Mouse (Mus musculus): ENCODE measurements around the gene Hdac4. TPM values are rescaled to one million over a fixed set of nuclear protein-coding genes. Genes with fewer than 3 reads are reported as not detected.

Hdac4 gene
- polyA plus RNA-seq, 1 experiment from 2014 or later: 16.3 TPM

DNA sequence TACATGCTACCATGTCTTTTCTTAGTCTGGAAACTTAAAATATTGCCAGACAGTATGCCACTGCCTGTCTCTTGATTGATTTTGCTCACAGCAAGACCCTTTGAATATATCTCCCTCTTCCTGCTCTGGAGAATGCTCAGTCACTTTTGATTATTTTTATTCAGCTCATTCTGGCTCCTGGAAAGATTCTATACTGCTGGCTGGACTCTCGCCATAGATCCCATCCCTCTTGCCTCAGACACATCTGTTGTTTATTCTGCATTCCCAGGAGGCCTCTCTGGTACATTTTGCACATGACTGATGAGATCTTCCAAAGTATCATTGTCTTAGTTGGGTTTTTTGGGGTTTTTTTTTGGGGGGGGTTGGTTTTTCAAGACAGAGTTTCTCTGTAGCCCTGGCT lies 45.3 kb downstream of the Hdac4 start:
- H3K4me3 ChIP-seq (ENCODE audit: low read depth, low read length): no peak overlapping the region
- 62% methylated on average over 1 of the region's 1 CpGs for WGBS
- no peaks in the 10 kb centered on the region for H3K27me3 ChIP-seq (replicated peaks; ENCODE audit: insufficient read depth, low read length)
- DNase-seq (ENCODE audit: low spot score): no peak
- no peak overlapping the region for H3K4me2 ChIP-seq (replicated peaks; ENCODE audit: low read depth, low read length)
- no peaks in the 10 kb centered on the region for H3K36me3 ChIP-seq (ENCODE audit: insufficient read depth, low read length)
- TF ChIP-seq EP300 (IDR thresholded peaks at IDR 0.05): no peak
- no peak for TF ChIP-seq CTCF (IDR thresholded peaks at IDR 0.05)
- no peaks in the 10 kb centered on the region for H3K4me1 ChIP-seq (ENCODE audit: insufficient read depth, low read depth, low read length)
- no peaks in the 10 kb centered on the region for H3K9me3 ChIP-seq (ENCODE audit: low read length)
- no peak for ATAC-seq
- H3K9ac ChIP-seq (replicated peaks; ENCODE audit: low read depth): no peak overlapping the region
- H3K27ac ChIP-seq (ENCODE audit: low read length): no peak overlapping the region

DNA sequence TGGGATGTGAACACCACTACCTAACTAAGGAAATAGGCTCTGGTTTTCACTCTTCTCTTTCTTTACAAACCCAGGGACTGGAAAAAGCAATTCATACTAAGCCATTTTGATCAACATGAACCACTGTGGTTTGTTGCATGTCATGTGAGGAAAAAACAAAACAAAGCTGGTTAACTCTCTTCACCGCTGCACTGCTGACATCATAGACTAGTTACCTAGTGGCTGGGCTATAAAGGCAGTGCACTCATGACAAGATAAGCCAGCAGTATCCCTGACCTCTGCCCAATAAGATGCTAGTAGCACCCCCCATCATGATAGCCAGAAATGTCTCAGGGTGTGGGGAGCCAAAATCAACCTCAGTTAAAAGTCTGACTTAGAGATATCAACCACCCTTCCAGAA lies 47.0 kb downstream of the Hdac4 start:
- no peak for ATAC-seq
- TF ChIP-seq EP300 (IDR thresholded peaks at IDR 0.05): no peak
- TF ChIP-seq CTCF (IDR thresholded peaks at IDR 0.05): no peak
- no peak for DNase-seq (ENCODE audit: low spot score)
- H3K9ac ChIP-seq (replicated peaks; ENCODE audit: low read depth): no peak overlapping the region
- H3K36me3 ChIP-seq (ENCODE audit: insufficient read depth, low read length): no peaks in the 10 kb centered on the region
- no peak overlapping the region for H3K4me3 ChIP-seq (ENCODE audit: low read depth, low read length)
- WGBS: 97% methylated on average over 1 of the region's 1 CpGs
- no peak overlapping the region for H3K4me2 ChIP-seq (replicated peaks; ENCODE audit: low read depth, low read length)
- no peaks in the 10 kb centered on the region for H3K4me1 ChIP-seq (ENCODE audit: insufficient read depth, low read depth, low read length)
- no peaks in the 10 kb centered on the region for H3K27me3 ChIP-seq (replicated peaks; ENCODE audit: insufficient read depth, low read length)
- no peaks in the 10 kb centered on the region for H3K9me3 ChIP-seq (ENCODE audit: low read length)
- H3K27ac ChIP-seq (ENCODE audit: low read length): no peak overlapping the region

DNA sequence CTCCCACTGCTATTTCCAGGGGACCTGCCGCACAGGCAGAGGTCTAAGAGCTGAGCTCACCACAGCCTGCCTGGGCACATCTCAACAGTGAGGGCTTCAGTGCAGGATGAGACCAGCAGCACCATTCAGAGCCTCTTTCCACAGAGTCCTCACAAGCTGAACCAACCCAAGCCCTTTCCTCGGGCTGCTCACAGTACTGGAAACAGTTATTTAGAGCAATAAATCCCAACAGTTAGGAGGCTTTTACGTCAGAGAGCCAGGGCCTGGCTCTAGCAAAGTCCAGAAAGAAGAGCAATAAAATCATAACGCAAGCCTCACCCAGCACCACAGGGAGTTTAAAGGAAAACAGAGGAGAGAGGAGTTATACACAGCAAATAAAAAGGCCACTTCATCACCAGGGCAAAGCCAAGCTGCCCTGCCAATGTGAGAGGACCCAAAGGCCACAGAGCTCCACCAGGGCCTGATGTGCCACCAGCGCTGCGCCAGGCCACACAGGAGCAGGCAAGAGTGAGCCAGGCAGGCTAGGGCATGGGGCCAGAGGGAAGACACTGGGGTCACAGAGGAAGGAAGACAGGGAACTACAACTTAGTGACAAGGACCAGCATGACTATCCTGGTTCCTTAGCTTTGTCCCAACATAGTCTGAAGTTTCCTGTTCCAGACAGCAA lies 50.5 kb downstream of the Hdac4 start:
- Histone ChIP-seq H3K4me2 (replicated peaks; ENCODE audit: low read depth, low read length) (no peak overlapping the region), H3K9me3 (ENCODE audit: low read length) (no peaks in the 10 kb centered on the region), H3K27me3 (replicated peaks; ENCODE audit: insufficient read depth, low read length) (no peaks in the 10 kb centered on the region), H3K4me1 (ENCODE audit: insufficient read depth, low read depth, low read length) (no peaks in the 10 kb centered on the region), H3K27ac (ENCODE audit: low read length) (no peak overlapping the region), H3K36me3 (ENCODE audit: insufficient read depth, low read length) (no peaks in the 10 kb centered on the region), H3K9ac (replicated peaks; ENCODE audit: low read depth) (no peak overlapping the region), H3K4me3 (ENCODE audit: low read depth, low read length) (no peak overlapping the region)
- DNase-seq (ENCODE audit: low spot score) (no peak), ATAC-seq (no peak)
- TF ChIP-seq CTCF (IDR thresholded peaks at IDR 0.05) (no peak), EP300 (IDR thresholded peaks at IDR 0.05) (no peak)
- WGBS: 84% methylated on average over 6 of the region's 6 CpGs

DNA sequence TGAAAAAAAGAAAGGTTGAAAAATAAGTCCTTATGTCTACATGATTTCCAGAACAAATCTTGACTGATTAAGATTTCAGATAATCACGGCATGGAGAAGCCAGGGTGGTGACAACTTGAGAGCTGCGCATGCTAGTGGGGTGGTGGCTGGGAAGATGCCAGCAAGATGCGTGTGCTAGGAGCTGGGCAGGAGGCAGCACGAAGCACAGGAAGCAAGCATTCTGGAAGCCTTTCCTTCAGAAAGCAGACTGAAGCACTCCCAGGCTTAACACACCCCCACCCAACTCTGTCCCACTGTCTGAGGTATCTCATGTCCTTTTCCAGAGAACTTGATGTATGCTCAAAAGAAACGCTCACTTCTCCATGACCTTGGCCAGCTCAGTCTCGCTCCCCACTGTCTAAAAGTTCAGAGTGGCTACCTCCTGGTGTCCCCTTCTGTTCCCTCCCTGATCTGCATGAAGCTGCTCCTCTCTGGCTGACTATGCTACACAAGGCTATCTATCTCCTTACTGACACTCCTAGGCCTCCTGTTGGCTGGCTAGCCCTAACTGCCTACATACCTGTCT lies 52.1 kb downstream of the Hdac4 start:
- ATAC-seq (no peak), DNase-seq (ENCODE audit: low spot score) (no peak)
- Histone ChIP-seq H3K27me3 (replicated peaks; ENCODE audit: insufficient read depth, low read length) (no peaks in the 10 kb centered on the region), H3K4me2 (replicated peaks; ENCODE audit: low read depth, low read length) (no peak overlapping the region), H3K27ac (ENCODE audit: low read length) (no peak overlapping the region), H3K9me3 (ENCODE audit: low read length) (no peaks in the 10 kb centered on the region), H3K4me1 (ENCODE audit: insufficient read depth, low read depth, low read length) (no peaks in the 10 kb centered on the region), H3K36me3 (ENCODE audit: insufficient read depth, low read length) (no peaks in the 10 kb centered on the region), H3K4me3 (ENCODE audit: low read depth, low read length) (no peak overlapping the region), H3K9ac (replicated peaks; ENCODE audit: low read depth) (no peak overlapping the region)
- 70% methylated on average over 6 of the region's 6 CpGs for WGBS
- TF ChIP-seq EP300 (IDR thresholded peaks at IDR 0.05): no peak
- TF ChIP-seq CTCF (IDR thresholded peaks at IDR 0.05): no peak

DNA sequence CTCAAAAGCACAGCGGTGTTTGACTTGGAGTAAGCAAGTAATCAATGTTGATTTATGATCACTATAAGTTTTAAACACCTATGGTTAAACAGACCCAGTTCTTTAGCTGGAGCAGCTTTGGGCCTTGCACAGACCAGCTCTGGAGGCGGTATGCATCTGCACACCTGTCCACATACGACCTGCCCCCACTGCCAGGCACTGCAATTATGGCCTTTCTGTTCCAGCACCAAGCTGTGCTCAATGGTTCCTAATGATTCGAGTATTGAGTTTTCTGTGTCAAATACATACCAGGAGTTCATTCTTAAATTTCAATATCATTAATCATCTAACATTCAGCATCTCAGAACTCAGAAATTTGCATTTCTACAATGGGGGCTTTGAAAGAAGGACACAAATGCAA lies 52.7 kb downstream of the Hdac4 start:
- no peak for TF ChIP-seq CTCF (IDR thresholded peaks at IDR 0.05)
- TF ChIP-seq EP300 (IDR thresholded peaks at IDR 0.05): no peak
- 94% methylated on average over 4 of the region's 4 CpGs for WGBS
- Histone ChIP-seq H3K4me1 (ENCODE audit: insufficient read depth, low read depth, low read length) (0 out of 2 replicates have a peak, but pooled peaks cover 3% of the 10 kb centered on the region), H3K27me3 (replicated peaks; ENCODE audit: insufficient read depth, low read length) (no peaks in the 10 kb centered on the region), H3K9me3 (ENCODE audit: low read length) (no peaks in the 10 kb centered on the region), H3K4me2 (replicated peaks; ENCODE audit: low read depth, low read length) (no peak overlapping the region), H3K36me3 (ENCODE audit: insufficient read depth, low read length) (no peaks in the 10 kb centered on the region), H3K27ac (ENCODE audit: low read length) (no peak overlapping the region), H3K4me3 (ENCODE audit: low read depth, low read length) (no peak overlapping the region), H3K9ac (replicated peaks; ENCODE audit: low read depth) (no peak overlapping the region)
- ATAC-seq (no peak), DNase-seq (ENCODE audit: low spot score) (no peak)

- peaks cover 18% of the 10 kb centered on the region; the same call in 1 of the 2 replicates for H3K4me1 ChIP-seq (ENCODE audit: insufficient read depth, low read depth, low read length)
- no peak overlapping the region for H3K4me3 ChIP-seq (ENCODE audit: low read depth, low read length)
- 90% methylated on average over 4 of the region's 4 CpGs for WGBS
- no peak overlapping the region for H3K4me2 ChIP-seq (replicated peaks; ENCODE audit: low read depth, low read length)
- DNase-seq (ENCODE audit: low spot score): no peak
- no peak overlapping the region for H3K9ac ChIP-seq (replicated peaks; ENCODE audit: low read depth)
- H3K27me3 ChIP-seq (replicated peaks; ENCODE audit: insufficient read depth, low read length): no peaks in the 10 kb centered on the region
- no peak overlapping the region for H3K27ac ChIP-seq (ENCODE audit: low read length)
- H3K36me3 ChIP-seq (ENCODE audit: insufficient read depth, low read length): no peaks in the 10 kb centered on the region
- TF ChIP-seq EP300 (IDR thresholded peaks at IDR 0.05) (no peak), CTCF (IDR thresholded peaks at IDR 0.05) (no peak)
- no peaks in the 10 kb centered on the region for H3K9me3 ChIP-seq (ENCODE audit: low read length)
- ATAC-seq: no peak
Measured at GRCm38 (mm10) chr1:92139001-92139400, 56.5 kb downstream of the Hdac4 start.
